Mouse (Mus musculus): Measurements from ENCODE around the gene Dzip1. TPM values are rescaled to one million over a fixed set of nuclear protein-coding genes. Genes with fewer than 3 reads are reported as not detected.
A peak's percentile ranks its signal among the peaks of the same experiment; 100 is the strongest.

Dzip1 gene
- polyA plus RNA-seq, 1 experiment from 2014 or later, result 5.9 TPM

DNA sequence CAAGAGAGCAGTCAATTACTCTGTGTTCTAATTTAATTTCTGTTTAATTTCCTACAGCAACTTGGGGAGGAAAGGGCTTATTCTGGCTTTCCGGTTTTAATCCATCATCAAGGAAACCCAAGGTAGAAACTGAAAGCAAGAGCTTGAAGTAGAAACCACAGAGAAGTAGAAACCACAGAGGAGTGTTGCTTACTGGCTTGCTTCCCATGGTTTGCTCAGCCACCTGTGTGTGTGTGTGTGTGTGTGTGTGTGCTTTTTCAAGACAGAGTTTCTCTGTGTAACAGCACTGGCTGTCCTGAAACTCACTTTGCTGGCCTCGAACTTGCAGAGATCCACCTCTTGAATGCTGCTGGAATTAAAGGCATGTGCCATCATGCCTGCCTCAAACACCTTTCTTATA is 4.5 kb upstream of the Dzip1 start:
- no peak for ATAC-seq
- Histone ChIP-seq H3K9ac (ENCODE audit: low read depth, low read length) (no peak overlapping the region), H3K4me3 (ENCODE audit: low read length) (no peak overlapping the region), H3K36me3 (ENCODE audit: control insufficient read depth, insufficient read depth, low read length) (no peaks in the 10 kb centered on the region), H3K27ac (ENCODE audit: low read length) (no peak overlapping the region), H3K27me3 (replicated peaks; ENCODE audit: control insufficient read depth, insufficient read depth, low read length) (no peaks in the 10 kb centered on the region), H3K4me2 (ENCODE audit: low read depth, low read length) (no peak overlapping the region), H3K4me1 (ENCODE audit: control insufficient read depth, insufficient read depth, low read length) (peaks cover 7% of the 10 kb centered on the region; the same call in 1 of the 2 replicates), H3K9me3 (ENCODE audit: control insufficient read depth, low read length) (no peaks in the 10 kb centered on the region)
- WGBS, result 72% methylated on average over 2 of the region's 2 CpGs

DNA sequence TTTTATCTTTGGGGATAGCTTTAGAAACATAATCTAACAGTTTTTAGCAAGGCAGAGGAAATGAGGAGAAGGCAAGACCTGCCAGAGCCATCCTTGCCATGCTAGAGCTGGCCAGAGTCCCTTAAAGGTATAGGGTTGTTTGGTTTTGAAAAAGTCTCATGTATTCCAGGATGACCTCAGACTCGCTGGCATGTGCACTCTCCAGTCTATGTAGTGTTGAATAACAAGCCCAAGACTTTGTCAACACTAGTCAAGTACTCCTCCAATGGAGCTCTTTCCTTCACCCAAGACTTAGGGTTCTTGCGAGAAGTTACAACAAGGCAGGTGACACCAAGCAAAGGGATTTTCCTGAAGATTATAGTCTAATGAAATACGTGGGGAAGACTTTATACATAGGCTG is 3.3 kb upstream of the Dzip1 start:
- no peaks in the 10 kb centered on the region for H3K9me3 ChIP-seq (ENCODE audit: control insufficient read depth, low read length)
- no peak overlapping the region for H3K27ac ChIP-seq (ENCODE audit: low read length)
- H3K36me3 ChIP-seq (ENCODE audit: control insufficient read depth, insufficient read depth, low read length), result no peaks in the 10 kb centered on the region
- ATAC-seq, result no peak
- H3K4me3 ChIP-seq (ENCODE audit: low read length), result no peak overlapping the region
- peaks cover 3% of the 10 kb centered on the region for H3K27me3 ChIP-seq (replicated peaks; ENCODE audit: control insufficient read depth, insufficient read depth, low read length)
- no peak overlapping the region for H3K4me2 ChIP-seq (ENCODE audit: low read depth, low read length)
- H3K4me1 ChIP-seq (ENCODE audit: control insufficient read depth, insufficient read depth, low read length), result peaks cover 12% of the 10 kb centered on the region; the same call in 1 of the 2 replicates
- no peak overlapping the region for H3K9ac ChIP-seq (ENCODE audit: low read depth, low read length)
- WGBS, result 85% methylated on average over 3 of the region's 3 CpGs

DNA sequence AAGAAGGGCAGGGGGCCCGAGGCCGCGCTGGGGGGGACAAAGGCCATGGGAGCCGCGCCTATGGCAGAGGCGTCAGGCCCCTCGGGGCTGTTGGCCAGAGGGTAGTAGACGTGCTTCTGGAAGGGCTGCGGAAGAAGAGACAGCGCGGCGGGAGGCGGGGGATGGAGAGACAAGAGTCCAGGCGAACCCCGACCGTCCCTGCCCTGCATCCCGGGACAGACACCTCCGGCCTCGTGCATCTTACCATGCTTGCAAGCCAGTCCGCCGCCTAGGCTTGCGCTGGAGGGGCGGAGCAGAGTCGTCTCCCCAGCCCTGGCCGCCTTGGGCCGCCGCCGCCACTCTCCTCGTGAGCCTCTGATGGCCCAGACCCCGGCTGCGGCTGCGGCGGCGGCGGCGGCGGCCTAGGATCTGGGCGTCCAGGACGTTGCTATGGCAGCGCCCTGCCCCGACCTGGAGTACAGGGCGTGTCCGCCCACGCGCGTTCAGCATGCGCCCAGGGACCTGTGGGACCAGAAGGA is 2.5 kb downstream of the Dzip1 start:
- Histone ChIP-seq H3K9me3 (ENCODE audit: control insufficient read depth, low read length) (no peaks in the 10 kb centered on the region), H3K27ac (ENCODE audit: low read length) (no peak overlapping the region), H3K4me3 (ENCODE audit: low read length) (peak overlapping the region; percentile 48), H3K27me3 (replicated peaks; ENCODE audit: control insufficient read depth, insufficient read depth, low read length) (peaks cover 12% of the 10 kb centered on the region), H3K36me3 (ENCODE audit: control insufficient read depth, insufficient read depth, low read length) (no peaks in the 10 kb centered on the region), H3K4me2 (ENCODE audit: low read depth, low read length) (peak overlapping the region; percentile 88), H3K9ac (ENCODE audit: low read depth, low read length) (peak overlapping the region; percentile 62), H3K4me1 (ENCODE audit: control insufficient read depth, insufficient read depth, low read length) (peaks cover 27% of the 10 kb centered on the region)
- ATAC-seq, result peak; percentile 36
- 4% methylated on average over 47 of the region's 47 CpGs for WGBS

DNA sequence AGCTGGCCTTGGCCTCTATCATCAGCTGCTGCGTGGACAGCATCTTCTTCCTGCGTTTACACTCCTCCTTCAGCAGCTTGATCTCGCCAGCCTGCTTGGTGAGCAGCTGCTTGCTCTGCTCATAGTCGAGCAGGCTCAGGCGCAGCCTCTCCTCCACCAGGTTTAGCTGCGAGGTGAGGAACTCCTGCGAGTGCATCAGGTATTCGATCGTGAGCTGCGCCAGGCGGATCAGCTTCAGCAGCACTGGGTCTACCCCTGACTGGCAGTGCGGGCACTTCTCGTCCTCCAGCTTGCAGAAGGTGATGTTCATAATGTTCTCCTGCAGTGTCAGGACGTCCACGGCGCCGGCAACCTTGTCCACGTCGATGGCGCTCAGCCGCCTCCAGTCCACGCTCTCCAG is 3.0 kb downstream of the Dzip1 start:
- peak overlapping the region; percentile 62 for H3K9ac ChIP-seq (ENCODE audit: low read depth, low read length)

DNA sequence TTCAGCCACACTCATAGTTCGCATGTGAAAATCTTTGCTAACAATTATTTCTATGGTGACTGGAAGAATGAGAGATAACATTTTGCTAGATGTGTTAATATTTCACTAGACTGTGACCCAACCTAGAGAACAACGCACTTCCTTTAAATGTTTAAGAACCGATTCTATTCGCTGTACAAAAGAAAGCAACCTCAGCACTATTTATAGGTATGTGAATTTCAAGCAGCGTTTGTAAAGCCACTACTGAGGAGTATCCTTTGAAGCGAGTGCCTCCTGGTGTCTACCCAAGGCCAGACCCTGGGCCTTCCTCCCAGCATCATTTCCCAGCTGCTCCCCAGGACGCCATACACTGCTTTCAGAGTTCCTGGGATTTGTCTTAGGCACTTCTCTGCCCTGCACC is 4.6 kb downstream of the Dzip1 start:
- 47% methylated on average over 7 of the region's 7 CpGs for WGBS
- no peak overlapping the region for H3K4me3 ChIP-seq (ENCODE audit: low read length)
- H3K9ac ChIP-seq (ENCODE audit: low read depth, low read length), result no peak overlapping the region
- H3K27me3 ChIP-seq (replicated peaks; ENCODE audit: control insufficient read depth, insufficient read depth, low read length), result peaks cover 12% of the 10 kb centered on the region
- no peak overlapping the region for H3K27ac ChIP-seq (ENCODE audit: low read length)
- ATAC-seq, result no peak
- H3K9me3 ChIP-seq (ENCODE audit: control insufficient read depth, low read length), result no peaks in the 10 kb centered on the region
- H3K4me1 ChIP-seq (ENCODE audit: control insufficient read depth, insufficient read depth, low read length), result peaks cover 22% of the 10 kb centered on the region
- H3K36me3 ChIP-seq (ENCODE audit: control insufficient read depth, insufficient read depth, low read length), result no peaks in the 10 kb centered on the region
- H3K4me2 ChIP-seq (ENCODE audit: low read depth, low read length), result no peak overlapping the region

More for the DNA sequence above, 3.0 kb downstream of the Dzip1 start:
- Histone ChIP-seq H3K27me3 (replicated peaks; ENCODE audit: control insufficient read depth, insufficient read depth, low read length) (peaks cover 12% of the 10 kb centered on the region), H3K4me3 (ENCODE audit: low read length) (peak overlapping the region; percentile 48), H3K9me3 (ENCODE audit: control insufficient read depth, low read length) (no peaks in the 10 kb centered on the region), H3K36me3 (ENCODE audit: control insufficient read depth, insufficient read depth, low read length) (no peaks in the 10 kb centered on the region), H3K27ac (ENCODE audit: low read length) (no peak overlapping the region), H3K4me1 (ENCODE audit: control insufficient read depth, insufficient read depth, low read length) (peaks cover 27% of the 10 kb centered on the region), H3K4me2 (ENCODE audit: low read depth, low read length) (peak overlapping the region; percentile 88)
- peak; percentile 2; the same call in 1 of the 2 replicates for ATAC-seq
- WGBS, result 28% methylated on average over 22 of the region's 22 CpGs

DNA sequence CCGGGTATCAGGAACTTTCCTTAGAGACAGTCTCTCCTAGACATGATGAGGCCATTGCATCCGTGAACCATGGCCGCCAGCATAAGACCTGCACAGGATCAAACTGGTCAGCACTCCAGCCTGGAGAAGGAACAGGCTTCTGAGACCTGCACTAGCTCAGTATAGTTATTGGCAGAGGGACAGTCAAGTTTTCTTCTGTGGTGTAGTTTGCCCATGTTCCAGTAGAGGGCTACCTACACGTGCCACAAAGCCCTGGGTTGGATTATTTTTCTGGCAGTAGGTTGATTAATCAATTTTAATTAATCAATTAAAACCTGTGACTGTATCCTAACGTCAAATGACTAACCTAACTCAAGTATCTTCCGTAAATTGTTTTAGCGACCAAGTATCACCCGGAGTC is 6.2 kb downstream of the Dzip1 start:
- H3K27me3 ChIP-seq (replicated peaks; ENCODE audit: control insufficient read depth, insufficient read depth, low read length), result peaks cover 12% of the 10 kb centered on the region
- no peak overlapping the region for H3K4me3 ChIP-seq (ENCODE audit: low read length)
- no peak overlapping the region for H3K27ac ChIP-seq (ENCODE audit: low read length)
- H3K4me2 ChIP-seq (ENCODE audit: low read depth, low read length), result no peak overlapping the region
- H3K9ac ChIP-seq (ENCODE audit: low read depth, low read length), result no peak overlapping the region
- H3K9me3 ChIP-seq (ENCODE audit: control insufficient read depth, low read length), result no peaks in the 10 kb centered on the region
- no peaks in the 10 kb centered on the region for H3K36me3 ChIP-seq (ENCODE audit: control insufficient read depth, insufficient read depth, low read length)
- WGBS, result 57% methylated on average over 8 of the region's 8 CpGs
- ATAC-seq, result no peak
- peaks cover 15% of the 10 kb centered on the region for H3K4me1 ChIP-seq (ENCODE audit: control insufficient read depth, insufficient read depth, low read length)

DNA sequence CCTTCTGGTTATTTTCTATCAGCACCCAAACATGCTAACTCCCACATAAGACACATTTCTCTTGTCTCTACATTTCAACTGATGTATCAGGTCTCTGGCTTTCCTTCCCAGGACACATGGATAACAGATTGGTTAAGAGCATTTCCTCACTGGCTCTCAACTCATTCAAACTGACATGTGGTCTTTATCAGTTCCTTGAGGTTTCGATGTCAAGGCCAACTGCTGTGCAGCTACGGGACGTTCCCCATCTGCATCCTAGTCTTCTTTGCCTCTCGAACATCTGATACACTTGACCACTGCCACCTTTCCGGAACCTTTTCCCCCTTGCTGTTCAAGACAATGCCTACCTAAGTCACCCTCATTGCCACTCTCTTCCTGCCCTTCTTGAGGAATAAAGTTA is 11.6 kb downstream of the Dzip1 start:
- Histone ChIP-seq H3K4me3 (ENCODE audit: low read length) (no peak overlapping the region), H3K27me3 (replicated peaks; ENCODE audit: control insufficient read depth, insufficient read depth, low read length) (no peaks in the 10 kb centered on the region), H3K9me3 (ENCODE audit: control insufficient read depth, low read length) (no peaks in the 10 kb centered on the region), H3K36me3 (ENCODE audit: control insufficient read depth, insufficient read depth, low read length) (no peaks in the 10 kb centered on the region), H3K4me2 (ENCODE audit: low read depth, low read length) (no peak overlapping the region), H3K4me1 (ENCODE audit: control insufficient read depth, insufficient read depth, low read length) (no peaks in the 10 kb centered on the region), H3K27ac (ENCODE audit: low read length) (no peak overlapping the region), H3K9ac (ENCODE audit: low read depth, low read length) (no peak overlapping the region)
- WGBS, result 80% methylated on average over 5 of the region's 5 CpGs
- no peak for ATAC-seq

DNA sequence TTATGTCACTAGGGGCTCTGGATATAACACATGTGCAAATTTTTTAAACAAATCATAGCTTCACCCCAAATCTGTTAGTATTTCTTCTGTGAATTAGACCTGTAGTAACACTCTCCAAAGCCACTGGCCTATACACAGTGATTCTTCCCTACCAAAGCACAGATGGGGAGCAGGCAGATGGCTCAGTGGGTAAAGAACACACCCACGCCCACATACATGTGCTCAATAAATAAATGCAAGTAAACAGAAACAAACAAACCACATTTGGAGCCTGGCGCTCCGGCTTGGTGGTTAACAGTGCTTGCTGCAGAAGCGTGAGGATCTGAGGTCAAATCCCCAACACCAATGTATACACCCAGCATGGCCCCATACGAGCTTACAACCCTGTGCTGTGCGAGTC is 13.7 kb downstream of the Dzip1 start:
- Histone ChIP-seq H3K27ac (ENCODE audit: low read length) (no peak overlapping the region), H3K36me3 (ENCODE audit: control insufficient read depth, insufficient read depth, low read length) (no peaks in the 10 kb centered on the region), H3K9ac (ENCODE audit: low read depth, low read length) (no peak overlapping the region), H3K9me3 (ENCODE audit: control insufficient read depth, low read length) (no peaks in the 10 kb centered on the region), H3K27me3 (replicated peaks; ENCODE audit: control insufficient read depth, insufficient read depth, low read length) (no peaks in the 10 kb centered on the region), H3K4me2 (ENCODE audit: low read depth, low read length) (no peak overlapping the region), H3K4me1 (ENCODE audit: control insufficient read depth, insufficient read depth, low read length) (no peaks in the 10 kb centered on the region), H3K4me3 (ENCODE audit: low read length) (no peak overlapping the region)
- no peak for ATAC-seq
- WGBS, result 88% methylated on average over 6 of the region's 6 CpGs

DNA sequence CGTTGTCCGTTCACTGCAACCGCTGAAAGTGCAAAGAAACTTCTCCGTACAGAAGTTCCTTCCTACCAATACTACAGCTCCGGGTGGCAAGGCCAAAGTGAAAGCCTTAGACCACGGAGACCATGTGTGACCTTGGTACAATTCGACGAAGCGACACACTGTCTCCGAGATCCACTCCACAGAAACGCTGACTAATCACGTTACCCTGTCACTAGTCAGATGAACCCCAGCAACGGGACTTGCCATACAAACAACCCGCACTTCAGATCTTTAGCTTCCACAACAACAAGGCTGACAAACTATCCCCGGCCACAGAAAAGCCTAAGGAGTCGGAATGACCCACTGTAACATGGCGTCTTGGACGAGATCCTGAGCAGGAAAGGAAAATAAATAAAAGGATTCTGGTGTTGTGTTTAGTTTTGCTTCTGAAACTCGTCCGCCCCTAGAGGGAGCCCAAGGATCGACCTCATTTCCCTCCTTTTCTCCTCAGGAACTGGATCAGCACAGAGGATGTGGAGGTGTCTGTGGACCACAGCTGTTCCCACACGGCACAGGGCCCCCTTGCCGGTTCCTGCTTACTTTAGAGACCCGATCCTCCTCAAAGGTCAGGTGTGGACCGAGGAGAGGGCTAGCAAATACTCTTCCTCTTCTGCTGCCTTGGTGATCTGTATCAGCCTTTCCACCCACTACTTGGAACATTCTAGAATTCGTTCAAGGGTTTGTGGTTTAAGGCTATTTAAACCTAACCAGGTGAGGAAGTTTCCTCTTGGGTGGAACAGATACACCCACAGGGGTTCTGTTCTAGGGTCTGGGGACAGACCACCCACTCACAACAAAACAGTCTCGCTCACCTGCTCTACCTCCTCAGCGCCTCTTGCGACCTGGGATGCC is 14.7 kb downstream of the Dzip1 start:
- ATAC-seq, result peak; percentile 74
- Histone ChIP-seq H3K4me1 (ENCODE audit: control insufficient read depth, insufficient read depth, low read length) (no peaks in the 10 kb centered on the region), H3K4me2 (ENCODE audit: low read depth, low read length) (peak overlapping the region; percentile 37), H3K9me3 (ENCODE audit: control insufficient read depth, low read length) (no peaks in the 10 kb centered on the region), H3K9ac (ENCODE audit: low read depth, low read length) (0 out of 2 replicates have a peak overlapping the region, but pooled peaks have one; percentile 6), H3K36me3 (ENCODE audit: control insufficient read depth, insufficient read depth, low read length) (no peaks in the 10 kb centered on the region), H3K4me3 (ENCODE audit: low read length) (peak overlapping the region; percentile 24), H3K27ac (ENCODE audit: low read length) (no peak overlapping the region), H3K27me3 (replicated peaks; ENCODE audit: control insufficient read depth, insufficient read depth, low read length) (no peaks in the 10 kb centered on the region)
- 56% methylated on average over 29 of the region's 29 CpGs for WGBS
